Mouse (Mus musculus): Measurements from ENCODE around the gene Erc2.

- TF ChIP-seq CTCF (IDR thresholded peaks at IDR 0.05; ENCODE audit: low read depth) (no peak), EP300 (IDR thresholded peaks at IDR 0.05; ENCODE audit: low read depth) (no peak)
These were observed 748.5 kb downstream of the Erc2 start for GRCm38 (mm10) chr14:28370713-28371112.

Measured in liver, postnatal 0 days (tissue).